Mouse (Mus musculus): ENCODE data around the gene Stn1. TPM values are rescaled to one million over a fixed set of nuclear protein-coding genes. Genes with fewer than 3 reads are reported as not detected.

Stn1 gene
- polyA plus RNA-seq, 1 experiment, result 23.9 TPM

- no peak for DNase-seq (ENCODE audit: low read depth)
- TF ChIP-seq CTCF (IDR thresholded peaks at IDR 0.05; ENCODE audit: borderline replicate concordance, extremely low read depth, insufficient read depth, insufficient read length), result no peak
- no peak for TF ChIP-seq POLR2A (IDR thresholded peaks at IDR 0.05; ENCODE audit: borderline replicate concordance, extremely low read depth, insufficient read depth, insufficient read length, poor library complexity, severe bottlenecking)
Measured at GRCm38 (mm10) chr19:47563715-47564114, 26.4 kb upstream of the Stn1 start.

- no peak for DNase-seq (ENCODE audit: low read depth)
- TF ChIP-seq POLR2A (IDR thresholded peaks at IDR 0.05; ENCODE audit: borderline replicate concordance, extremely low read depth, insufficient read depth, insufficient read length, poor library complexity, severe bottlenecking), result no peak
Measured at GRCm38 (mm10) chr19:47561996-47562441, 24.7 kb upstream of the Stn1 start.

- TF ChIP-seq CTCF (IDR thresholded peaks at IDR 0.05; ENCODE audit: borderline replicate concordance, extremely low read depth, insufficient read depth, insufficient read length), result no peak
- TF ChIP-seq POLR2A (IDR thresholded peaks at IDR 0.05; ENCODE audit: borderline replicate concordance, extremely low read depth, insufficient read depth, insufficient read length, poor library complexity, severe bottlenecking), result no peak
Measured at GRCm38 (mm10) chr19:47560544-47561161, 23.3 kb upstream of the Stn1 start.

DNA sequence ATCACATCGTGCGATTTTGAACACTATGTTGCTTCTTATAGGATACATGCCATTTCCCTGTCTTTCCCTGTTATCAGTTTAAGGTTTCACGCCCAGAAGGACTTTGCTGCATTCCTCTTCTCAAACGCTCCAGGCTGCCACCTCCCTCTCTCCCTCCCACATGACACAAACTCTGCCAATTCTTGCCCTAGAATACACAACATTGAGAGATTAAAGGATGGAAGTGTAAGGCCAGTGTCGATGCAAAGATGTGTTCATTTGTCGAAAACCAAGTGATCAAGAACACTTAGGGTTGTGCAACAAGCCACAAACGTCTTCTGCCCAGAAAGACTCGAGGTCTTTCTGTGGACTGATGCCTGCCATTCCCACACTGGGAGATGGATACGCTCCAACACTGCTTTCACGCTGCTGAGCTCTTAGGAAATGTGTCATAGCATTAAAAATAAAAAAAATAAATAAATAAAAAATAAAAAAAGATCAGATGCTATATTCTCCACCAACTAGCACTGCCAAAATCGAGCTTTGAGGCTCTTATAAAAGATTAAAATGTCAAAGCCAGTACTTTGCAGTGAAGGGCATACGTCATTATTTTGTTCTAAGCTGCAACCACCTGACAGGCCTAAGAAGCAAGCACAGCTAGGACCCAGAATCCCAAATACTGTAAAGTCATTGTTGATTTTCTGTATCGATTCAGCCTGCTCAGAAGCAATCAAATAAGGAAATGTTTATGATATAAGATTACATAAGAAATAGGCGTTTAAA, 22.6 kb upstream of the Stn1 start:
- TF ChIP-seq CTCF (IDR thresholded peaks at IDR 0.05; ENCODE audit: borderline replicate concordance, extremely low read depth, insufficient read depth, insufficient read length), result no peak
- no peak for TF ChIP-seq POLR2A (IDR thresholded peaks at IDR 0.05; ENCODE audit: borderline replicate concordance, extremely low read depth, insufficient read depth, insufficient read length, poor library complexity, severe bottlenecking)
- DNase-seq (ENCODE audit: low read depth), result peak; percentile 37

More at GRCm38 (mm10) chr19:47560544-47561161, 23.3 kb upstream of the Stn1 start:
- DNase-seq (ENCODE audit: low read depth), result no peak

GRCm38 (mm10) chr19:47559145-47559544, 21.8 kb upstream of the Stn1 start:
- DNase-seq (ENCODE audit: low read depth), result no peak
- TF ChIP-seq CTCF (IDR thresholded peaks at IDR 0.05; ENCODE audit: borderline replicate concordance, extremely low read depth, insufficient read depth, insufficient read length), result no peak
- no peak for TF ChIP-seq POLR2A (IDR thresholded peaks at IDR 0.05; ENCODE audit: borderline replicate concordance, extremely low read depth, insufficient read depth, insufficient read length, poor library complexity, severe bottlenecking)

DNA sequence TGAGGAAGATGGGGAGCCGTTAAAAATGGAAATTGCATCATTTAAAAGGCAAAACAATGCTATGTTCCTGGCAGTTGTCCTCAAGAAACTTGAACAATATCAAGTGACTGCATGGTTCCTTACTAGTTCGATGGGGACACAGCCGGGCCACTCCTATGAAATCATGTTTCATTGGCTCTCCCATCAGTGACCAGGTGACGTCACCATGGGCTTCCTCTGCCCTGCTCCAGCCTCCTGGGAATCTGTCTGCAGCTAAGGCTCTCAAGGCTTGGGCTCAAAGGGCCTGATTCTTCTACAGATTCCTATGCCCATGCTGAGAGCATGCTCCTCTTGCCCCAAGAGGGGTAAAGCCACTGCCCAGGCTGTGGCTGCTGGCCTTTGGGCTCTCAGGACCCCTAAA, 12.3 kb upstream of the Stn1 start:
- TF ChIP-seq CTCF (IDR thresholded peaks at IDR 0.05; ENCODE audit: borderline replicate concordance, extremely low read depth, insufficient read depth, insufficient read length) (no peak), POLR2A (IDR thresholded peaks at IDR 0.05; ENCODE audit: borderline replicate concordance, extremely low read depth, insufficient read depth, insufficient read length, poor library complexity, severe bottlenecking) (no peak)
- DNase-seq (ENCODE audit: low read depth), result no peak

- no peak for DNase-seq (ENCODE audit: low read depth)
- TF ChIP-seq POLR2A (IDR thresholded peaks at IDR 0.05; ENCODE audit: borderline replicate concordance, extremely low read depth, insufficient read depth, insufficient read length, poor library complexity, severe bottlenecking) (no peak), CTCF (IDR thresholded peaks at IDR 0.05; ENCODE audit: borderline replicate concordance, extremely low read depth, insufficient read depth, insufficient read length) (no peak)
Measured at GRCm38 (mm10) chr19:47549174-47549573, 11.9 kb upstream of the Stn1 start.

GRCm38 (mm10) chr19:47548432-47549076, 11.2 kb upstream of the Stn1 start:
- no peak for DNase-seq (ENCODE audit: low read depth)
- TF ChIP-seq CTCF (IDR thresholded peaks at IDR 0.05; ENCODE audit: borderline replicate concordance, extremely low read depth, insufficient read depth, insufficient read length), result no peak
- no peak for TF ChIP-seq POLR2A (IDR thresholded peaks at IDR 0.05; ENCODE audit: borderline replicate concordance, extremely low read depth, insufficient read depth, insufficient read length, poor library complexity, severe bottlenecking)

GRCm38 (mm10) chr19:47545528-47545927, 8.2 kb upstream of the Stn1 start:
- peak; percentile 17 for DNase-seq (ENCODE audit: low read depth)

DNA sequence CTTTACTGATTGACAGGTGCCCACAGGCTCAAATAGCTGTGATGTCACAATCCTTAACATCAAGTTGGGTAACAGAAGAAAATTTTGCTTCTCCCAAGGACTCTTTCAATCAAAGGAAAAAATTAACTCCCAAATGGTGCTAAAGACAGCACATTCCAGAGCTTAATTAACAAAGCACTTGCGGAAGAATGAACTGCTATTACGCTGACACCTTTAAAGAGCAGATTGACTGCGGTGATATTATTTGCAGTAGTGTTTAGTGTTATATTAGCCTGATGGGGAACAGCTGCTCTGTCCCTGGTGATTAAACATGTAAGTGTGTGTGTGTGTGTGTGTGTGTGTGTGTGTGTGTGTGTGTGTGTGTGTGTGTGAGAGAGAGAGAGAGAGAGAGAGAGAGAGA, 7.7 kb upstream of the Stn1 start:
- peak; percentile 64 for DNase-seq (ENCODE audit: low read depth)
- TF ChIP-seq POLR2A (IDR thresholded peaks at IDR 0.05; ENCODE audit: borderline replicate concordance, extremely low read depth, insufficient read depth, insufficient read length, poor library complexity, severe bottlenecking) (no peak), CTCF (IDR thresholded peaks at IDR 0.05; ENCODE audit: borderline replicate concordance, extremely low read depth, insufficient read depth, insufficient read length) (no peak)

More at GRCm38 (mm10) chr19:47545528-47545927, 8.2 kb upstream of the Stn1 start:
- TF ChIP-seq CTCF (IDR thresholded peaks at IDR 0.05; ENCODE audit: borderline replicate concordance, extremely low read depth, insufficient read depth, insufficient read length) (no peak), POLR2A (IDR thresholded peaks at IDR 0.05; ENCODE audit: borderline replicate concordance, extremely low read depth, insufficient read depth, insufficient read length, poor library complexity, severe bottlenecking) (no peak)

GRCm38 (mm10) chr19:47542441-47542840, 5.1 kb upstream of the Stn1 start:
- TF ChIP-seq CTCF (IDR thresholded peaks at IDR 0.05; ENCODE audit: borderline replicate concordance, extremely low read depth, insufficient read depth, insufficient read length) (no peak), POLR2A (IDR thresholded peaks at IDR 0.05; ENCODE audit: borderline replicate concordance, extremely low read depth, insufficient read depth, insufficient read length, poor library complexity, severe bottlenecking) (no peak)
- peak; percentile 22 for DNase-seq (ENCODE audit: low read depth)

Data from brain, embryonic 14.5 days (tissue).